Comparison of ENCODE assay signal across 17 mouse cellular contexts in genomic region chr4:83014538-83014937, GRCm38 (mm10). TPM values are rescaled to one million over a fixed set of nuclear protein-coding genes. Genes with fewer than 3 reads are reported as not detected.
"Had no signal": no experiment of that assay in that cellular context is flagged by ENCODE, and none has a peak within 500 bp of the region (broad histone marks: within the 10 kb centered on the region; RNA-seq: fewer than 3 reads in every experiment).

No protein-coding gene starts in this region.

- H3K9me3 ChIP-seq: neural tube, embryonic 13.5 days; neural tube, embryonic 15.5 days; stomach, embryonic 15.5 days had no signal

- H3K27ac ChIP-seq: neural tube, embryonic 13.5 days; neural tube, embryonic 15.5 days; stomach, embryonic 15.5 days; stomach, postnatal 0 days had no signal

- H3K9ac ChIP-seq: neural tube, embryonic 13.5 days; neural tube, embryonic 15.5 days; stomach, embryonic 15.5 days had no signal

- H3K4me1 ChIP-seq: stomach, embryonic 15.5 days had no signal

- H3K27me3 ChIP-seq: neural tube, embryonic 13.5 days; neural tube, embryonic 15.5 days; stomach, embryonic 15.5 days had no signal

- H3K4me3 ChIP-seq: neural tube, embryonic 13.5 days; neural tube, embryonic 15.5 days; stomach, embryonic 15.5 days had no signal

- DNase-seq: retina, postnatal 1 day; right cerebral cortex, adult 18-20 months; right cerebral cortex, postnatal 14 days; right cerebral cortex, postnatal 25 days; right cerebral cortex, postnatal 4 days; spleen, adult 18-20 months; thymus, adult 18-20 months; thymus, adult 2 months; thymus, postnatal 14 days; thymus, postnatal 25 days; thymus, postnatal 36 days; thymus, postnatal 4 days had no signal

- H3K36me3 ChIP-seq: neural tube, embryonic 13.5 days; neural tube, embryonic 15.5 days; stomach, embryonic 15.5 days had no signal

- H3K4me2 ChIP-seq: neural tube, embryonic 13.5 days; neural tube, embryonic 15.5 days; stomach, embryonic 15.5 days had no signal

RNA-seq across cellular contexts. Expression of gene Frem1, which starts 37.6 kb away (rescaled TPM):
- total RNA-seq: neutrophil, adult 5-6 weeks had no signal
